Mouse (Mus musculus) hindbrain, embryonic 16.5 days (tissue): ENCODE measurements at regions not wholly inside any gene's neighbourhood (a gene's known extent, or its start where the extent isn't known, plus 50 kb on each side); places are given as distances from the start of the nearest gene placed in this dataset.

Source experiments
- ATAC-seq: fragments of 200-750 bp; cut with Nextera tagmentation; 2 replicates; pipeline ENCODE4 v1.8.0; 2017; ENCODE audit warnings: moderate TSS enrichment, moderate library complexity
- H3K27ac ChIP-seq: fragments of 300-500 bp; sonication (generic); 2 replicates; pipeline ENCODE4 v1.5.1; 2014; ENCODE audit warnings: low read depth, mild to moderate bottlenecking, control low read depth, low read length, moderate library complexity
- H3K27me3 ChIP-seq: fragments of 300-500 bp; sonication (generic); replicated peaks from 2 replicates; pipeline ENCODE4 v1.6.1; 2014; ENCODE audit warnings: low read length; ENCODE audit not compliant: control insufficient read depth, insufficient read depth
- H3K36me3 ChIP-seq: fragments of 300-500 bp; sonication (generic); 2 replicates; pipeline ENCODE4 v1.6.1; 2014; ENCODE audit warnings: mild to moderate bottlenecking, low read length, moderate library complexity, mixed read lengths; ENCODE audit not compliant: control insufficient read depth, insufficient read depth
- H3K4me1 ChIP-seq: fragments of 300-500 bp; sonication (generic); 2 replicates; pipeline ENCODE4 v1.6.1; 2014; ENCODE audit warnings: low read depth, low read length; ENCODE audit not compliant: control insufficient read depth, insufficient read depth
- H3K4me2 ChIP-seq: fragments of 300-500 bp; sonication (generic); 2 replicates; pipeline ENCODE4 v1.6.1; 2014; ENCODE audit warnings: mild to moderate bottlenecking, low read length, control low read depth, moderate library complexity
- H3K4me3 ChIP-seq: fragments of 300-500 bp; sonication (generic); 2 replicates; pipeline ENCODE4 v1.5.1; 2014; ENCODE audit warnings: mild to moderate bottlenecking, low read length, control low read depth, moderate library complexity
- H3K9ac ChIP-seq: fragments of 300-500 bp; sonication (generic); 2 replicates; pipeline ENCODE4 v1.6.1; 2014; ENCODE audit warnings: low read depth, mild to moderate bottlenecking, control low read depth, low read length, moderate library complexity
- H3K9me3 ChIP-seq: fragments of 300-500 bp; sonication (generic); 2 replicates; pipeline ENCODE4 v1.6.1; 2014; ENCODE audit warnings: mild to moderate bottlenecking, low read length, moderate library complexity; ENCODE audit not compliant: control insufficient read depth
- WGBS: fragments of 180-500 bp; shearing (Covaris S2); extraction: QIAGEN DNeasy Blood & Tissue Kit; methylation state at CpG from one replicate; pipeline ENCODE4 v1.1.7; 2014; 5-methylcytosine and 5-hydroxymethylcytosine counted together

GRCm38 (mm10) chr5:12948472-12948871 is 176.7 kb upstream of the Sema3a start:
- no peaks in the 10 kb centered on the region for H3K4me1 ChIP-seq
- no peak overlapping the region for H3K4me3 ChIP-seq
- no peaks in the 10 kb centered on the region for H3K27me3 ChIP-seq
- H3K36me3 ChIP-seq = no peaks in the 10 kb centered on the region
- no peaks in the 10 kb centered on the region for H3K9me3 ChIP-seq
- no peak for ATAC-seq
- H3K9ac ChIP-seq = no peak overlapping the region
- H3K4me2 ChIP-seq = no peak overlapping the region
- H3K27ac ChIP-seq = no peak overlapping the region
- 73% methylated on average over 2 of the region's 2 CpGs for WGBS

DNA sequence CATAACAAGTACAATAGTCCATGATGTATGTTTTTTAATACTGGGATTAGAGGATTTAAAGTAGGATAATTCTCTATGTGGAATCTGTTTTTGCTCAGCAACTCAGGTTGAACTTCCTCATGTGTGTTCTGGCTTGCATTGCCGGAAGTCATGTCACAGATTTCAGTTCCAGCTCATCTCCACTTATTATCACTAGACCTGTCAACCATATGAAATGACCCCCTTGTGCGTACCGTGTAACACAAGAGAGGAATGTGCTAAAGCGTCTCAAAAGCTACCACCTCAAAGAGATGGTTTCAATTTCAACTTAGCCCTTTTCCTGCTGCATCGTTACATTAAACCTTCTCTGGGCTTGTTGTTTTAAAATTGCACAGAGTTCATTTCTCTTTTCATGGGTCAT is 154.2 kb upstream of the Sema3a start:
- WGBS = 27% methylated on average over 5 of the region's 5 CpGs
- H3K9ac ChIP-seq = no peak overlapping the region
- no peak overlapping the region for H3K27ac ChIP-seq
- H3K27me3 ChIP-seq = no peaks in the 10 kb centered on the region
- H3K4me1 ChIP-seq = no peaks in the 10 kb centered on the region
- H3K4me3 ChIP-seq = no peak overlapping the region
- no peak for ATAC-seq
- H3K9me3 ChIP-seq = no peaks in the 10 kb centered on the region
- H3K36me3 ChIP-seq = no peaks in the 10 kb centered on the region
- H3K4me2 ChIP-seq = no peak overlapping the region

- Histone ChIP-seq H3K36me3 (no peaks in the 10 kb centered on the region), H3K4me1 (no peaks in the 10 kb centered on the region), H3K4me2 (no peak overlapping the region), H3K27ac (no peak overlapping the region), H3K4me3 (no peak overlapping the region), H3K27me3 (no peaks in the 10 kb centered on the region), H3K9ac (no peak overlapping the region), H3K9me3 (no peaks in the 10 kb centered on the region)
- ATAC-seq = no peak
- whole genome bisulfite sequencing = 71% methylated on average over 3 of the region's 3 CpGs
Measured at GRCm38 (mm10) chr5:12973701-12974100, 151.5 kb upstream of the Sema3a start.

DNA sequence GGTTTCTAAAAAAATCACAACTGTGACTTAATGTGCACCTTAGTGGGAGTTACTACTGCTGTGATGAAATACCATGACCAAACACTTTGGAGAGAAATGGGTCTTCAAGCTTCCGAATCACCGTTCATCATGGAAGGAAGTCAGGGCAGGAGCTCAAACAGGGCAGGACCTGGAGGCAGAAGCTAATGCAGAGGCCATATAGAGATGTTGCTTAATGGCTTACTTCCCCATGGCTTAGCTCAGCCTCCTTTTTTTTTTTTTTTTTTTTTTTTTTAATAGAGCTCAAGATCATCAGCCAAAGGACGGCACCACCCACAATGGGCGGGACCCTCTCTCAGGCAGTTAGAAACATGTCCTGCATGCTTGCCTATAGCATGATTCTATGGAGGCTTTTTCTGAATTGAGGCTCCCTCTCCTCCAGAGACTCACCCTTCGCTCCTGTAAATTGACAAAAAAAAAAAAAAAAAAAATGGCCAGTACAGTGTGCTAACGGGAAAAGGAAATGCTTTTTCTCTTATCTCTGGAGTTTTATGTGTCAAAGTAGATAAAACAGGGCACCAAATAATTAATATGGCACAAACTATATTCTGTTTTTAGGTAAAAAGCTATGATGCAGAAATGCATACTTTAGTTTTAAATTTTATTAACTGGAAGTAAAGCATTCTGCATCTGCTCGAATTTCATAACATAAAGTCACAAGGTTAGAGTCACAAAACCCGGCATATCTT is 149.0 kb upstream of the Sema3a start:
- Histone ChIP-seq H3K27me3 (no peaks in the 10 kb centered on the region), H3K9ac (no peak overlapping the region), H3K4me3 (no peak overlapping the region), H3K27ac (no peak overlapping the region), H3K9me3 (no peaks in the 10 kb centered on the region), H3K36me3 (no peaks in the 10 kb centered on the region), H3K4me1 (no peaks in the 10 kb centered on the region), H3K4me2 (no peak overlapping the region)
- 90% methylated on average over 8 of the region's 8 CpGs for WGBS
- ATAC-seq = no peak

DNA sequence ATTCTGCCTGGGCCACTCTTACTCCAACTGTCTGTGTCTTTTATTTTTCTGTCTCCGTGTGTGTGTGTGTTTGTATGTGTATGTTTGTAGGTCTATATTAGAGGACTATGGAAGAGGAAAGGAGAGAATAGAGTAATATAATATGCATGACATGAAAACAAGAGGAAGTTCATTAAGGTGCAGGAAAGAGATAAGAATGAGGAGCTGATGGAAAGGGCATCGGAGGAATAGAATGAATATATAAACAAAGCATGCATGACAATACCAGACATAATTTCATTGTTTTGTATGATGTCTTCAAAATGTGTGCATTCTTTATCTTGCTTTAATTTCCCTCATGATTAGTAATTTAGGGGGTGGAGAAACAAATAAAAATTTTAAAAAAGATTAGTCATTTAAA is 147.3 kb upstream of the Sema3a start:
- H3K27ac ChIP-seq = no peak overlapping the region
- ATAC-seq = no peak
- no peaks in the 10 kb centered on the region for H3K9me3 ChIP-seq
- H3K9ac ChIP-seq = no peak overlapping the region
- no peaks in the 10 kb centered on the region for H3K27me3 ChIP-seq
- no peaks in the 10 kb centered on the region for H3K4me1 ChIP-seq
- no peaks in the 10 kb centered on the region for H3K36me3 ChIP-seq
- 81% methylated on average over 2 of the region's 2 CpGs for WGBS
- no peak overlapping the region for H3K4me2 ChIP-seq
- no peak overlapping the region for H3K4me3 ChIP-seq

DNA sequence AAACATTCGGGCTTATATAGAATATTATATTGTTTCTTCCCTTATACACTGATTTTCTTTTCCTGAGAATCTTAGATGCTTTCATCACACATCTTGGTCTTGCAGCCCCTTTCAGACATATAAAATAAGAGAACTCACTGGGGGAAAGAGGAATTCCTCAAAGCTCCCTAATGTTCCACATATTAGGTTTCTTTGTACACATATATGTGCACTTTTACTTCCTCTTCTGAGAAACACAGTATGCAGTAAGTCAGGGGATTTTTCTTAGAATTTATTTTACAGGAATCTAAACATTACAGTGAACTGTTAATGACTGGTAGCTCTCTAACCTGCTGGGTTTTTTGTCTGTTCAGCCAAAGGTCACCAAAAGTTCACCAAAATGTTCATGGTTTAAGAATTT is 131.4 kb upstream of the Sema3a start:
- no peak for ATAC-seq
- Histone ChIP-seq H3K9ac (no peak overlapping the region), H3K27me3 (no peaks in the 10 kb centered on the region), H3K36me3 (no peaks in the 10 kb centered on the region), H3K4me1 (no peaks in the 10 kb centered on the region), H3K4me2 (no peak overlapping the region), H3K4me3 (no peak overlapping the region), H3K27ac (no peak overlapping the region), H3K9me3 (no peaks in the 10 kb centered on the region)
- WGBS = 87% methylated on average over 1 of the region's 1 CpGs

GRCm38 (mm10) chr5:12997440-12997839 is 127.8 kb upstream of the Sema3a start:
- H3K4me3 ChIP-seq = no peak overlapping the region
- no peak overlapping the region for H3K9ac ChIP-seq
- no peaks in the 10 kb centered on the region for H3K36me3 ChIP-seq
- H3K9me3 ChIP-seq = no peaks in the 10 kb centered on the region
- no peak overlapping the region for H3K27ac ChIP-seq
- 90% methylated on average over 6 of the region's 6 CpGs for WGBS
- H3K4me2 ChIP-seq = no peak overlapping the region
- ATAC-seq = no peak
- H3K4me1 ChIP-seq = no peaks in the 10 kb centered on the region
- H3K27me3 ChIP-seq = no peaks in the 10 kb centered on the region

GRCm38 (mm10) chr5:13007132-13007531 is 118.1 kb upstream of the Sema3a start:
- ATAC-seq = no peak

GRCm38 (mm10) chr5:13022270-13022669 is 102.9 kb upstream of the Sema3a start:
- H3K4me3 ChIP-seq = no peak overlapping the region
- no peaks in the 10 kb centered on the region for H3K4me1 ChIP-seq
- 64% methylated on average over 3 of the region's 3 CpGs for WGBS
- H3K36me3 ChIP-seq = no peaks in the 10 kb centered on the region
- H3K9ac ChIP-seq = no peak overlapping the region
- no peaks in the 10 kb centered on the region for H3K27me3 ChIP-seq
- H3K4me2 ChIP-seq = no peak overlapping the region
- no peak overlapping the region for H3K27ac ChIP-seq
- no peaks in the 10 kb centered on the region for H3K9me3 ChIP-seq
- no peak for ATAC-seq

More at GRCm38 (mm10) chr5:13007132-13007531, 118.1 kb upstream of the Sema3a start:
- Histone ChIP-seq H3K27ac (no peak overlapping the region), H3K27me3 (no peaks in the 10 kb centered on the region), H3K4me1 (no peaks in the 10 kb centered on the region), H3K4me3 (no peak overlapping the region), H3K36me3 (no peaks in the 10 kb centered on the region), H3K4me2 (no peak overlapping the region), H3K9me3 (no peaks in the 10 kb centered on the region), H3K9ac (no peak overlapping the region)
- WGBS = 47% methylated on average over 6 of the region's 6 CpGs

- 88% methylated on average over 3 of the region's 3 CpGs for WGBS
Measured at GRCm38 (mm10) chr5:13033332-13033731, 91.9 kb upstream of the Sema3a start.

More at GRCm38 (mm10) chr5:13033332-13033731, 91.9 kb upstream of the Sema3a start:
- Histone ChIP-seq H3K27me3 (no peaks in the 10 kb centered on the region), H3K9me3 (no peaks in the 10 kb centered on the region), H3K36me3 (no peaks in the 10 kb centered on the region), H3K27ac (no peak overlapping the region), H3K9ac (no peak overlapping the region), H3K4me1 (no peaks in the 10 kb centered on the region), H3K4me2 (no peak overlapping the region), H3K4me3 (no peak overlapping the region)
- ATAC-seq = no peak
